Mouse (Mus musculus): Measurements from ENCODE around the gene Fam120b. TPM values are rescaled to one million over a fixed set of nuclear protein-coding genes. Genes with fewer than 3 reads are reported as not detected.

Gene Fam120b
- polyA plus RNA-seq (2015; fragmentation: Nextera tagmentation; extraction: Ambion mirVana) = 29.1 and 30.9 TPM in 2 replicates

- Histone ChIP-seq H3K4me2 (replicated peaks) (peak within 1 kb of the TSS; percentile 85), H3K4me1 (peaks cover 16% of the 10 kb centered on the region), H3K27ac (replicated peaks) (peak within 1 kb of the TSS; percentile 83), H3K4me3 (replicated peaks) (peak within 1 kb of the TSS; percentile 79), H3K9ac (peak within 1 kb of the TSS; percentile 78), H3K36me3 (no peaks in the 10 kb centered on the region), H3K27me3 (peaks cover 8% of the 10 kb centered on the region), H3K9me3 (replicated peaks) (no peaks in the 10 kb centered on the region)
- peak; percentile 97 for ATAC-seq (ENCODE audit: insufficient number of reproducible peaks, low FRiP score, low TSS enrichment, low read depth)
- 1% methylated on average over 31 of the region's 31 CpGs for whole genome bisulfite sequencing
Measured at GRCm38 (mm10) chr17:15395997-15396675, at the start of gene Fam120b. Gene Fam120b (plus strand): TSS chr17:15396202.

- WGBS = 56% methylated on average over 2 of the region's 2 CpGs
- H3K27ac ChIP-seq (replicated peaks) = no peak overlapping the region
- no peaks in the 10 kb centered on the region for H3K27me3 ChIP-seq
- H3K9me3 ChIP-seq (replicated peaks) = no peaks in the 10 kb centered on the region
- no peak overlapping the region for H3K4me2 ChIP-seq (replicated peaks)
- no peaks in the 10 kb centered on the region for H3K4me1 ChIP-seq
- ATAC-seq (ENCODE audit: insufficient number of reproducible peaks, low FRiP score, low TSS enrichment, low read depth) = no peak
- no peak overlapping the region for H3K9ac ChIP-seq
- no peak overlapping the region for H3K4me3 ChIP-seq (replicated peaks)
- H3K36me3 ChIP-seq = no peaks in the 10 kb centered on the region
Measured at GRCm38 (mm10) chr17:15350152-15350551, 45.9 kb upstream of the Fam120b start.

- ATAC-seq (ENCODE audit: insufficient number of reproducible peaks, low FRiP score, low TSS enrichment, low read depth) = no peak
- Histone ChIP-seq H3K27me3 (no peaks in the 10 kb centered on the region), H3K4me3 (replicated peaks) (no peak overlapping the region), H3K4me1 (no peaks in the 10 kb centered on the region), H3K4me2 (replicated peaks) (no peak overlapping the region; the same call in 1 of the 2 replicates), H3K36me3 (no peaks in the 10 kb centered on the region), H3K9me3 (replicated peaks) (no peaks in the 10 kb centered on the region), H3K9ac (no peak overlapping the region), H3K27ac (replicated peaks) (no peak overlapping the region)
- 44% methylated on average over 10 of the region's 10 CpGs for WGBS
Measured at GRCm38 (mm10) chr17:15352869-15353610, 43.0 kb upstream of the Fam120b start.

- no peak overlapping the region for H3K9ac ChIP-seq
- no peaks in the 10 kb centered on the region for H3K36me3 ChIP-seq
- no peaks in the 10 kb centered on the region for H3K9me3 ChIP-seq (replicated peaks)
- no peak overlapping the region for H3K4me2 ChIP-seq (replicated peaks)
- no peak overlapping the region for H3K4me3 ChIP-seq (replicated peaks)
- H3K4me1 ChIP-seq = no peaks in the 10 kb centered on the region
- H3K27me3 ChIP-seq = no peaks in the 10 kb centered on the region
- H3K27ac ChIP-seq (replicated peaks) = no peak overlapping the region
- ATAC-seq (ENCODE audit: insufficient number of reproducible peaks, low FRiP score, low TSS enrichment, low read depth) = no peak
- WGBS = 82% methylated on average over 2 of the region's 2 CpGs
Measured at GRCm38 (mm10) chr17:15354006-15354405, 42.0 kb upstream of the Fam120b start.

GRCm38 (mm10) chr17:15355072-15355471 is 40.9 kb upstream of the Fam120b start:
- Histone ChIP-seq H3K4me3 (replicated peaks) (no peak overlapping the region), H3K4me2 (replicated peaks) (no peak overlapping the region), H3K9ac (no peak overlapping the region), H3K27me3 (no peaks in the 10 kb centered on the region), H3K27ac (replicated peaks) (no peak overlapping the region), H3K36me3 (no peaks in the 10 kb centered on the region), H3K4me1 (no peaks in the 10 kb centered on the region), H3K9me3 (replicated peaks) (no peaks in the 10 kb centered on the region)
- 88% methylated on average over 3 of the region's 3 CpGs for WGBS
- ATAC-seq (ENCODE audit: insufficient number of reproducible peaks, low FRiP score, low TSS enrichment, low read depth) = no peak

GRCm38 (mm10) chr17:15356526-15356925 is 39.5 kb upstream of the Fam120b start:
- Histone ChIP-seq H3K27ac (replicated peaks) (no peak overlapping the region), H3K36me3 (no peaks in the 10 kb centered on the region), H3K4me3 (replicated peaks) (no peak overlapping the region), H3K9me3 (replicated peaks) (no peaks in the 10 kb centered on the region), H3K27me3 (no peaks in the 10 kb centered on the region), H3K4me2 (replicated peaks) (no peak overlapping the region), H3K9ac (no peak overlapping the region), H3K4me1 (no peaks in the 10 kb centered on the region)
- WGBS = 80% methylated on average over 5 of the region's 5 CpGs
- ATAC-seq (ENCODE audit: insufficient number of reproducible peaks, low FRiP score, low TSS enrichment, low read depth) = no peak

- Histone ChIP-seq H3K4me1 (no peaks in the 10 kb centered on the region), H3K36me3 (no peaks in the 10 kb centered on the region), H3K4me3 (replicated peaks) (no peak overlapping the region), H3K4me2 (replicated peaks) (no peak overlapping the region), H3K27me3 (no peaks in the 10 kb centered on the region), H3K9ac (no peak overlapping the region), H3K9me3 (replicated peaks) (no peaks in the 10 kb centered on the region), H3K27ac (replicated peaks) (no peak overlapping the region)
- no peak for ATAC-seq (ENCODE audit: insufficient number of reproducible peaks, low FRiP score, low TSS enrichment, low read depth)
- 71% methylated on average over 3 of the region's 3 CpGs for WGBS
Measured at GRCm38 (mm10) chr17:15357071-15357470, 38.9 kb upstream of the Fam120b start.

GRCm38 (mm10) chr17:15363656-15364055 is 32.3 kb upstream of the Fam120b start:
- no peak for ATAC-seq (ENCODE audit: insufficient number of reproducible peaks, low FRiP score, low TSS enrichment, low read depth)
- Histone ChIP-seq H3K4me2 (replicated peaks) (no peak overlapping the region), H3K9ac (no peak overlapping the region), H3K27me3 (no peaks in the 10 kb centered on the region), H3K9me3 (replicated peaks) (no peaks in the 10 kb centered on the region), H3K4me1 (no peaks in the 10 kb centered on the region), H3K4me3 (replicated peaks) (no peak overlapping the region), H3K36me3 (no peaks in the 10 kb centered on the region), H3K27ac (replicated peaks) (no peak overlapping the region)
- WGBS = 77% methylated on average over 3 of the region's 3 CpGs

- no peaks in the 10 kb centered on the region for H3K9me3 ChIP-seq (replicated peaks)
- WGBS = 63% methylated on average over 5 of the region's 5 CpGs
- no peaks in the 10 kb centered on the region for H3K27me3 ChIP-seq
- H3K27ac ChIP-seq (replicated peaks) = no peak overlapping the region
- H3K4me1 ChIP-seq = no peaks in the 10 kb centered on the region
- H3K36me3 ChIP-seq = no peaks in the 10 kb centered on the region
- H3K4me2 ChIP-seq (replicated peaks) = no peak overlapping the region
- H3K9ac ChIP-seq = no peak overlapping the region
- ATAC-seq (ENCODE audit: insufficient number of reproducible peaks, low FRiP score, low TSS enrichment, low read depth) = no peak
- H3K4me3 ChIP-seq (replicated peaks) = no peak overlapping the region
Measured at GRCm38 (mm10) chr17:15365650-15366049, 30.4 kb upstream of the Fam120b start.

GRCm38 (mm10) chr17:15370401-15370800 is 25.6 kb upstream of the Fam120b start:
- peaks cover 20% of the 10 kb centered on the region for H3K4me1 ChIP-seq
- ATAC-seq (ENCODE audit: insufficient number of reproducible peaks, low FRiP score, low TSS enrichment, low read depth) = no peak
- no peak overlapping the region for H3K9ac ChIP-seq
- no peak overlapping the region for H3K4me3 ChIP-seq (replicated peaks)
- H3K36me3 ChIP-seq = no peaks in the 10 kb centered on the region
- H3K27ac ChIP-seq (replicated peaks) = no peak overlapping the region
- no peak overlapping the region for H3K4me2 ChIP-seq (replicated peaks)
- H3K9me3 ChIP-seq (replicated peaks) = no peaks in the 10 kb centered on the region
- peaks cover 31% of the 10 kb centered on the region for H3K27me3 ChIP-seq
- 89% methylated on average over 14 of the region's 14 CpGs for WGBS

- Histone ChIP-seq H3K9me3 (replicated peaks) (no peaks in the 10 kb centered on the region), H3K36me3 (no peaks in the 10 kb centered on the region), H3K4me1 (peaks cover 35% of the 10 kb centered on the region), H3K27me3 (peaks cover 42% of the 10 kb centered on the region), H3K27ac (replicated peaks) (no peak overlapping the region), H3K9ac (no peak overlapping the region), H3K4me2 (replicated peaks) (peak overlapping the region; percentile 31), H3K4me3 (replicated peaks) (peak overlapping the region; percentile 4; the same call in 1 of the 2 replicates)
- WGBS = 43% methylated on average over 17 of the region's 17 CpGs
- no peak for ATAC-seq (ENCODE audit: insufficient number of reproducible peaks, low FRiP score, low TSS enrichment, low read depth)
Measured at GRCm38 (mm10) chr17:15371967-15372835, 23.8 kb upstream of the Fam120b start.
